Mouse (Mus musculus) myocyte (in vitro differentiated cells): ENCODE measurements at regions not wholly inside any gene's neighbourhood (a gene's known extent, or its start where the extent isn't known, plus 50 kb on each side); places are given as distances from the start of the nearest gene placed in this dataset.

Experiments used
- MAX ChIP-seq: IDR thresholded peaks from one replicate; pipeline ENCODE4 v1.6.1; 2011; ENCODE audit warnings: low read depth, mild to moderate bottlenecking, control low read depth
- MYOD1 ChIP-seq, 3 experiments: IDR thresholded peaks; one replicate each; pipeline ENCODE4 v1.6.1; 2011; ENCODE audit warnings: control low read depth in 2 of 3, low read depth in 2 of 3, mild to moderate bottlenecking in 2 of 3, moderate library complexity in 1 of 3; ENCODE audit not compliant: insufficient read length in 2 of 3, control insufficient read depth in 1 of 3
- POLR2A ChIP-seq: IDR thresholded peaks from one replicate; pipeline ENCODE4 v1.6.1; 2011; ENCODE audit warnings: low read depth, mild to moderate bottlenecking, control low read depth, moderate library complexity; ENCODE audit not compliant: insufficient read length
- POLR2AphosphoS2 ChIP-seq: IDR thresholded peaks from one replicate; pipeline ENCODE4 v1.6.1; 2011; ENCODE audit warnings: low read depth, control low read depth; ENCODE audit not compliant: insufficient read length
- REST ChIP-seq: IDR thresholded peaks from one replicate; pipeline ENCODE4 v1.6.1; 2011; ENCODE audit warnings: mild to moderate bottlenecking, control low read depth, moderate library complexity; ENCODE audit not compliant: insufficient read depth, insufficient read length
- SRF ChIP-seq: IDR thresholded peaks from one replicate; pipeline ENCODE4 v1.6.1; 2011; ENCODE audit warnings: low read depth; ENCODE audit not compliant: control insufficient read depth, insufficient read length
- USF1 ChIP-seq: IDR thresholded peaks from one replicate; pipeline ENCODE4 v1.6.1; 2011; ENCODE audit warnings: low read depth, mild to moderate bottlenecking, control low read depth, moderate library complexity

GRCm38 (mm10) chr13:47321876-47322275, 199.4 kb downstream of the Rnf144b start:
- TF ChIP-seq POLR2A, result no peak
- TF ChIP-seq USF1, result no peak
- TF ChIP-seq POLR2AphosphoS2, result no peak
- no peak for TF ChIP-seq MYOD1 (IDR thresholded peaks at IDR 0.05; ENCODE audit: control insufficient read depth in 1 of 3, insufficient read length in 2 of 3, low read depth in 2 of 3)
- no peak for TF ChIP-seq MAX
- no peak for TF ChIP-seq REST
- TF ChIP-seq SRF, result no peak
